Mouse (Mus musculus) left cerebral cortex, adult 2 months (tissue): ENCODE results near the gene Vangl1. TPM values are rescaled to one million over a fixed set of nuclear protein-coding genes. Genes with fewer than 3 reads are reported as not detected.
"Not testable (repeated sequence)": the region's sequence is repeated elsewhere in the genome, so short reads cannot be mapped to it uniquely, and the experiment has no call there.

Experiments used
- DNase-seq, 2 experiments: peaks; one replicate each; pipeline ENCODE4 v3.0.0; 2021 to 2022; ENCODE audit warnings: low spot score in 2 of 2, mixed read lengths in 1 of 2; ENCODE audit errors: extremely low spot score in 1 of 2
- H3K27ac ChIP-seq: fragments of 200-600 bp; 2 replicates; pipeline ENCODE4 v1.8.1; 2022
- H3K4me3 ChIP-seq: fragments of 200-600 bp; 2 replicates; pipeline ENCODE4 v1.8.1; 2022
- CTCF ChIP-seq: fragments of 200-600 bp; IDR thresholded peaks from 2 replicates; pipeline ENCODE4 v1.8.1; 2022; ENCODE audit warnings: antibody characterized with exemption, mild to moderate bottlenecking, moderate library complexity
- intact Hi-C: fragments of 180-260 bp; cut with DNase I; formaldehyde crosslinking; loops from one replicate; pipeline ENCODE4 v1.15.1; 2025
- total RNA-seq, 2 experiments: library from RNA; stranded (reverse); gene quantifications; 2 replicates each; pipeline ENCODE4 v1.2.3; 2021

Gene Vangl1
- total RNA-seq, 2 experiments from 2014 or later, result 4.4 to 6.7 TPM

GRCm38 (mm10) chr3:102214299-102214698, 9.8 kb upstream of the Vangl1 start:
- intact Hi-C loops, result no loop called here
- no peak for DNase-seq
- Histone ChIP-seq H3K4me3 (no peak overlapping the region), H3K27ac (no peak overlapping the region)
- no peak for TF ChIP-seq CTCF

GRCm38 (mm10) chr3:102212896-102213295, 8.4 kb upstream of the Vangl1 start:
- Histone ChIP-seq H3K4me3 (no peak overlapping the region), H3K27ac (no peak overlapping the region)
- TF ChIP-seq CTCF, result no peak
- intact Hi-C loops, result no loop called here
- no peak for DNase-seq

GRCm38 (mm10) chr3:102212336-102212735, 7.8 kb upstream of the Vangl1 start:
- DNase-seq, result no peak
- no peak for TF ChIP-seq CTCF
- Histone ChIP-seq H3K27ac (no peak overlapping the region), H3K4me3 (no peak overlapping the region)
- intact Hi-C loops, result no loop called here

GRCm38 (mm10) chr3:102211340-102211739, 6.8 kb upstream of the Vangl1 start:
- intact Hi-C loops, result no loop called here

GRCm38 (mm10) chr3:102210775-102211174, 6.3 kb upstream of the Vangl1 start:
- TF ChIP-seq CTCF, result peak; percentile 51
- Histone ChIP-seq H3K4me3 (no peak overlapping the region), H3K27ac (no peak overlapping the region)
- DNase-seq, result no peak
- intact Hi-C loops, result no loop called here

More at GRCm38 (mm10) chr3:102211340-102211739, 6.8 kb upstream of the Vangl1 start:
- TF ChIP-seq CTCF, result no peak
- H3K27ac ChIP-seq, result no peak overlapping the region
- no peak overlapping the region for H3K4me3 ChIP-seq
- no peak for DNase-seq

GRCm38 (mm10) chr3:102208861-102209260, 4.4 kb upstream of the Vangl1 start:
- DNase-seq, result no peak
- Histone ChIP-seq H3K27ac (no peak overlapping the region), H3K4me3 (no peak overlapping the region)
- no peak for TF ChIP-seq CTCF
- intact Hi-C loops, result no loop called here

- intact Hi-C loops, result no loop called here
- TF ChIP-seq CTCF, result no peak
- H3K4me3 ChIP-seq, result no peak overlapping the region
- H3K27ac ChIP-seq, result no peak overlapping the region
- DNase-seq, result no peak
These were observed 951 bp upstream of the Vangl1 start for GRCm38 (mm10) chr3:102205458-102205830.

- DNase-seq, H3K27ac ChIP-seq, intact Hi-C loops: not testable (repeated sequence)
- H3K4me3 ChIP-seq, result peak overlapping the region; percentile 65
These were observed 403 bp upstream of the Vangl1 start for GRCm38 (mm10) chr3:102204734-102205457.

GRCm38 (mm10) chr3:102203131-102203530, 1.4 kb downstream of the Vangl1 start:
- peak overlapping the region; percentile 65 for H3K4me3 ChIP-seq
- no peak overlapping the region for H3K27ac ChIP-seq
- intact Hi-C loops, result no loop called here
- no peak for TF ChIP-seq CTCF
- no peak for DNase-seq

- intact Hi-C loops, result no loop called here
- H3K27ac ChIP-seq, result no peak overlapping the region
- no peak overlapping the region for H3K4me3 ChIP-seq
- no peak for DNase-seq
- no peak for TF ChIP-seq CTCF
These were observed 4.5 kb downstream of the Vangl1 start for GRCm38 (mm10) chr3:102199991-102200390.

GRCm38 (mm10) chr3:102199226-102199625, 5.3 kb downstream of the Vangl1 start:
- intact Hi-C loops, result no loop called here
- H3K27ac ChIP-seq, result no peak overlapping the region
- no peak for DNase-seq
- no peak for TF ChIP-seq CTCF
- H3K4me3 ChIP-seq, result no peak overlapping the region

- no peak overlapping the region for H3K4me3 ChIP-seq
- intact Hi-C loops, result no loop called here
- no peak for DNase-seq
- no peak overlapping the region for H3K27ac ChIP-seq
- no peak for TF ChIP-seq CTCF
These were observed 6.0 kb downstream of the Vangl1 start for GRCm38 (mm10) chr3:102198446-102198845.

- no peak overlapping the region for H3K4me3 ChIP-seq
- no peak for DNase-seq
- H3K27ac ChIP-seq, result no peak overlapping the region
- no peak for TF ChIP-seq CTCF
- intact Hi-C loops, result no loop called here
These were observed 6.7 kb downstream of the Vangl1 start for GRCm38 (mm10) chr3:102197746-102198145.
